Mouse (Mus musculus): ENCODE measurements around the gene Cacnb4.

DNA sequence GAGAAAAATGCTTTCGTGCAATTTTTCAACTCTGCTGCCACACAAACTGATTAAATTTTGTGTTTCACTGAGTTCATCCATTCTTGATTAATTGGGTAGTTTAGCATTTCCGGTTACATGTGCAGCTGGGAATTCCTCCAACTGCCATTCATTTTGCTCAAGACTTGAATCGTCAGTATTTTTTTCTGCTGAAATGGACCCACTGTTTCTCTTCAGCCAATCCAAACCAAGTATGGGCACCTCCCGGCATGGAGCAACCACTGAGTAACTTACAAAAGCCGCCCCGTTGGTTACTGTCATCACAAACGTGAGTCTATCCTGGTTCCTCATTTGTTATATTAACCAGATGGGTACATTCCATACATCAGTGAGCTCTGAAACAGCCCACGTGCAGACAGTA lies 182.4 kb downstream of the Cacnb4 start:
- TF ChIP-seq CTCF (IDR thresholded peaks at IDR 0.05; ENCODE audit: insufficient read depth, low read depth, low read length) (no peak), POLR2A (IDR thresholded peaks at IDR 0.05; ENCODE audit: insufficient read depth, low read depth, low read length) (no peak)

Data from olfactory bulb, adult 2 months (tissue).